Mouse (Mus musculus): ENCODE measurements around the gene Pacrg.
A peak's percentile ranks its signal among the peaks of the same experiment; 100 is the strongest.

Gene Pacrg

DNA sequence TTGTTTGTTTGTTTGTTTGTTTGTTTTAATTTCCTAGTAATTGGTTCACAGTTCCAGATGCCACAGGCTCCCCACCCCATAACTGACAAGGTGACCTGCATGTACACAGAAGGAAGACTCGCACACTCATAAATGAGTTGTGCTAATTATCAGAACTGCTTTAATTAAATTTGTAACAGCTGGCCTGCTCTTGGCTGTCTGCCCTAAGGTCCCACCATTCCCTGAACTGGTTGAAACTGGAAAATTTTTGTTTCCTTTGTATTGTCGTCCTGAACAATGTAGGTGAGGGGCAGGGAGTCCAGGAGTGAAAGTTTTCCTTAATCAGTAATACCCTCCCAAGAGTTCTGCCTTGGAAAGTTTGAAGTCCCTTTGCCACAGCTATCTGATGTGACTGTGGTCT lies 219.5 kb downstream of the Pacrg start:
- DNase-seq: peak in 1 of 2 experiments; percentile 35

DNA sequence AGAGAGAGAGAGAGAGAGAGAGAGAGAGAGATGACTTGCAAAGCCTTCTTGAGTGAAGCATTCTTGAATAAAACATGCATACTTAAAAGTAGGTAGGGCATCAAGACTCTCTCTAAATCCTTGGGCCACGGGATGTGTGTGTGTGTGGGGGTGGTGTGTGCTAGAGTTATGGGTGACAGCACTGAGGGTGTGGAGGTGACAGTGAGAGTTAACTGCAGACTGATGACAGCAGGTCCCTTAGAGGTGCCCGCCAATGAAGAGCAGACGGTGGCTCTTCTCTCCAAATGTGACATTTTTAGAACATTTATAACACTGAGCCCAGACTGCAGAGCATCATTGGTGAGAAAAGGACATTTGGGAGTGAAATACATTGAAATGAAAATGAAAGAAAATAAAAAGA lies 220.2 kb downstream of the Pacrg start:
- peak; percentile 38 to 54 for DNase-seq

DNA sequence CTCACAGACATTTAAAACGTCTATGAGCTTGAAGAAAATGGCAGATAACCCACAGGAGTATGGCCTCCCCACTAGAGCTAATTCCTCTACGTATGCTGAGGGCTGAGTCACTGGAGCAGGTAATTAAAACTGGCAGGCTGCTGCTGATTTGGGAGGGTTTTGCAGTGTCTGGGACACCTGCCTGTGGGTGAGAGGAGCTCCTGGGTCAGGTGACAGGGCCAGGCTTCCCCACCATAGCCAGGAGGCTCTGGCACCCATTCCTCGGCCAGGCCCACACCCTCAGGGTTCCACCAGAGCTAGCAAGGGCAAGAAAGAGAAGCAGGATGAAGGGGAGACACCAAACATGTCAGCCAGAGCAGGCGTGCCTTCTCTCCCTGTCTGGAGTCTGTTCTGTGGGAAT lies 222.5 kb downstream of the Pacrg start:
- peak; percentile 81 to 84 for DNase-seq

DNA sequence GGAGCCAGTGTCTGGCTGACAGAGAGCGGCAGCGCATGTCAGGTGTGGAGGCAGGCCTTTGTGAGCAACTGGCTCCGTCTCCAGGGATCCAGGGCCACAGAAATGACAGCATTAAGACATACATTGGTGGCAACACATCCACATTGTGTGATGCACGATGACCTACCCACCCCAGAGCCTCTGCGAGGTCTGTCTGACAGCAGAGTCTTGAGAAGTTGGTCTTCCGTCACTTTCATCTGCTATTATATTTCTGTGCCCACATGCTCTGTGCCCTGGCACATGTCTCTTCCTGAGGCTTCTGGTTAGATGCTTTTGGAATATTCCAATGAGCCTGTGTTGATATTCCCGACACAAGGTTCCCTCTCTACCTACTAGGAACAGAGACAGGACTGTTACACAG lies 224.5 kb downstream of the Pacrg start:
- DNase-seq: no peak

DNA sequence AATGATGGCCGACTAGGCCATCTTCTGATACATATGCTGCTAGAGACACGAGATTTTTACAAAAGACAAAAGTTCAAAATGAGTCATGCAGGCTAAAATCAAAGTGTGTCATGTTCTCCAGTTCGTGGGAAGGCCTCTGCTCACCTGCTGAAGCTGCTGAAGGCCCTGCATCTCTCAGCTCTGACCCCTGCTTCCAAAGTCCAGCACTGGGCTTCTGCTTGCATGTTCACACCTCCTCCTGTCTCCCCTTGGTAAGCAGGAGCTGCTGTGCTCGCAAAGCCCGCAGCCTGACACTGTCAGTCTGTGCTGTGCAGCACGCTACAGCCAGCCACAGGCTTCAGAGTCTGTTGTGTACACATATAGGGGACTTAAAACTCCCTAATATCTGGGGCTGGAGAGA lies 225.4 kb downstream of the Pacrg start:
- no peak for DNase-seq

DNA sequence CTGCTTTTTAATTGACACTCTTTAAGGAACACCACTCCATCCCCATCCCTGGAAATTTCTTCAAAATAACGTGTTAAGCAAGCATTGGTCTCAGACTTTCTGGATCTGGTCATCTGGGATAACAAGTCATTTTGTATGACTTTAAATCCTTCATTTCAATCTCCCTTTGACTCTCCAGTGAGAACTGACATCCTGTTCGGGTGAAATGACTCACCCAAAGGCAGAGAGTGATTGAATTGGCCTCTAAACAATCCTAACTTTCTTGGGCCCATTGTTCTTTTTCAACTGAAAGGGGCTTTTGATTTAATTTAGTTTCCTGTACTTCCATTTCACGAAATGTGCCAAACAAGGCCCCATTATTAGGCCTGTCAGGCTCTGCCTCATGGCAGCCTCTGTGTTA lies 228.5 kb downstream of the Pacrg start:
- no peak for DNase-seq

DNA sequence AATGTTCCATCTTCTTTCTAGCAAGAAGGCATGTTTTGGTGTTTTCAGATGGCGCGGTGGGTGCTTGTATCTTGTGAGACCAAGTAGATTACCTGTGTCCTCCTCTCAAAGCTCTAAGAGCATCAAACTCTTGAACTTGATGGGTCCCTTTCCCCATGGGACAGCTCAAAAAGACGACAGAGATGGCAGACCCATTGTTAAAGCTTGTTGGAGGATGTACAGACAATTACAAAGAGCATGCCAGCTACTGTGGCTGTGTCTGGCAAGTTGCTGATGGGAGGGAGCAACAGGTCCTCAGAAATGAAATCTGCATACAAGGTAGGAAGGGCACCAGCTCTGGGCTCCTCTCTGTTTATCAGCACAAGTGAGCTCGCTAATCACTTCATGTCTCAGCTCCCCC lies 232.0 kb downstream of the Pacrg start:
- DNase-seq: no peak

DNA sequence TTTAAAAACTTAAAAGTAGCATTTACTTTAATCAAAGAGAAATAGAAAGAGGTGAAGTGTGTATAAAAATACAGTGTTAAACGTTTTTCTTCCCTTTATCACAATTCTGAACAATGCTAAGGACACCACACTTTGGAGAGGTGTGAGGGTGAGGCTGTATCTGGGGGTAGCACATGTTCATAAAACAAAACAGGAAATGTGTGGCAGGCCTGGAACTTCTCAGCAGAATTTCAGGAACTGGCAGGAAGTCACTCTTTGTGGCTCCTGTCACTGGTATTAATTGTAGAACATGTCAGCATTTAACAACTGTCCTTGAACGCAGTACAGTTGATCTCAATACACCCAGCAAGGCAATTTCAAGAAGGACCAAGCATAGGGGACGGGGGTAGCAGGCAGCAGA lies 234.0 kb downstream of the Pacrg start:
- DNase-seq: no peak

DNA sequence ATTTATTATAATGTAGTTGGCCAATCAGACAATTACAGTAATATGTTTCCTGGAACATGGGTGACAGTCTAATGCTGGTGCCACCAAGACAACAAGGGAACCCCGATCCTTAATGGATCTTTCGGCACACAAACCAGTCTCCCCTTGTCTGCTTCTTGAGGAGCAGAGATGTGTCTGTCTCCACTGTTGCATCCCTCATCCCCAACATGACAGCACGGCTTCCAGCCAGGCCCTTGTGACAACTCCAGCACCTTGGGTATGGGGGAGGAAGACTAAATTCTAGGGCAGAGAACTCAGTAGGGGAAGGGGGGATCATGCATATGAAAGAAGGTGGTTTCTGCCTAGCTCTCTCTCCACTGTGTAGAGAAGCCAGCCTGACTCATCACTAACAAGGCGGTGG lies 242.4 kb downstream of the Pacrg start:
- no peak for DNase-seq

DNA sequence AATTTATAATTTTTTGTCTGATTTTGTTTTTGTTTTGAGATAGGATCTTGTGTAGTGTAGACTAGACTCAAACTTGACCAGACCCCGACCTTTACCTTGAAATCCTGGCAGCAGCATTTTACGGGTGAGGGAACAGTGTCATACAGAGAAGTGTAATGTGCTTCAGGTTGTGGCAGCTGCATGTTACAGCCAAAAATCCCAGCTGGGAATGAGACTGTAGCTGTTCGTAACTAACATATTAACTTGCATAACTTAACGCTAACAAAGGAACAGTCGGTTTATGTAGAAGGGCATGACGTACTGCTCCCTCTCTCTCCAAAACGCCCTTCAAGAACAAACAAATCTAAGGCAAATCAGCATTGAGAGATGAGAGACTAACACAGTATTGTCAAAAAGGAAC lies 250.5 kb downstream of the Pacrg start:
- DNase-seq: no peak

DNA sequence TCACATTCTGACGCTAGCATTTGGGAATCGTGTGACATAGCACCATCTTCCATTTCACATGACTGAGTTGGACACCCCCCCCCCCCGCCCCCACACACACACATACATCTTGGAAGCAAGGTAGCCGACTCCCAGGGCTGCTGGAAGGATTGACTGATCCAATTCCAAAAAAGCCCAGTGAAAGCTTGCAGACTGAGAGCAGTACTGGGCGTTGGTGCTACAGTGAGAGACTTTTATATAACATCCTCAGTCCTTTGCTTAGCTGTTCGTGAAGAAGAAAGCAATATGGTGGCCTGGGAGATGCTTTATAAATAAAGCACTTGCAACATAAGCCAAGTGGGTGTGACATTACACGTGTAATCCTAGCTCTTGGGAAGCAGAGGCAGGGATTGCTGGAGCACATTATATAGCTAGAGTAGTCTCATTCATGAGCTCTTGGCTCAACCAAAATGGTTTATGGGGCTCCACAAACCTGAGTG lies 251.2 kb downstream of the Pacrg start:
- DNase-seq: no peak

DNA sequence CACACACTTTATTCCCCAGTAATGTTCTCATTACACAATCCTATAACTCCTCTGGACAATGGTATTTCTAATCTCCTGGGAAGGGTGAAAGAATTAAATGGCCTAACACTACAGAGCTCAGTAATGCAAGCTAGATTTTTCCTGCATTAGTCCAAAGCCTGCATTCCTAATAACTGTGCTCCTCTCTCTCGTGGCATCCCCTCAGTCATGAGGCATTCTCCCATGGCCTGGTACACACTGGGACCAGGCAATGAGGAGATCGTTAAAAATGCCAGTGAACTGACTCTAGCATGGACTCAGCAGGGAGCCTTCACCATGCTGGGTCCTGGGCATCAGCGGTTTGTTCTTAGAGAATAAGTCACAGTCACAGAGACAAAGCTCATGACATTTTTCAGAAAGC lies 256.8 kb downstream of the Pacrg start:
- DNase-seq: peak in 1 of 2 experiments; percentile 7

DNA sequence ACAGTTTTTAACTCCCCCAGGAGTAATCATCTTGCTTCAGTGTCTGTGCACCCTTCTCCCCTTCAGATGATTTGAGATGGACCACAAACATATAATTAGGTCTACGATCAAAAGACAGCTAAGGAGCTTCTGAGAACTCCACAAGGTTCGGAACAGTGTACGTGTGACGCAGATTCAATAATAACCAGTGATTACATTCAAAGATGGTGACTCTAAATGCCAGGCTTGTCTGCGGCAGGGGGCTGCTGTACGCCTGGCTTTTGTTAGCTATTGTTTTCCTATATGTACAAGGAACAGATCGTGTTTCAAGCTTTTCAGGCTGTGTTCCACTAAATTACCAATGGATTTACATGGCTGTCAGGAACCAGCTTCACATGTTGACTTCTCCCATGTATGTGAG lies 264.8 kb downstream of the Pacrg start:
- DNase-seq: no peak

DNA sequence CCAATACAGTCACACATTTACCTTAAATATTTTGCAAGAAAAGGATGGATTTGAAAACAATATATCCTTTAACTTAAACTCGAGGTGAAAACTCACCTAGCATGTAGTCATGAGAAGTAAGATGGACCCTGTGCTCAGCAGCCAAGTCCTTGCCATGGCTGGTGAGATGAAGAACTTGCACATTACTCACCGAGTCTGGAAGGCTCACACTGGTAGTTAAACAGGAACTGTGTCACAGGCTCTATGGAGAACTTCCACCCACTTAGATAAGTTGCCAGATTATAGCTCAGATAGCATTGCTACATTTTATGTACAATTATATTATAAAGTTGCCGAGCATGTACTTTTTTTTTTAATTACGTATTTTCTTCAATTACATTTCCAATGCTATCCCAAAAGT lies 267.7 kb downstream of the Pacrg start:
- no peak for DNase-seq

DNA sequence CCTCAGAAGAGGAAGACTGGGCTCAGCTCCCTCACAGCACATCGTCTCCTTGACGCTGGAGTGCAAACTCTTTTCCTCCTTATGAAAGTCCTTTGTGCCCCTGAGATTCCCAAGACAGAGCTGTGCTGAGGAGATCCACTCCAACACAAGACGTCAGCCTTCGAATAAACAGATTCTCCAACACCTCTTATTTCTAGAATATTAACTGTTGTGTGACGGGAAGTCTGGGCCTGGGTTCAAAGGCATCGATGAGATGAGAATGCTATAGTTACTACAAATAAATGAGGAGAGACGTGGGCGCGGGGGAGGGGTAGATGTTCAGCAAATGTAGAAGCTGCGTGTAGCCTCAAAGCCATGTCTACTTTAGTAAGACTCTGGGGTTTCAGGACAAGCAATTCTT lies 270.8 kb downstream of the Pacrg start:
- no peak for DNase-seq

DNA sequence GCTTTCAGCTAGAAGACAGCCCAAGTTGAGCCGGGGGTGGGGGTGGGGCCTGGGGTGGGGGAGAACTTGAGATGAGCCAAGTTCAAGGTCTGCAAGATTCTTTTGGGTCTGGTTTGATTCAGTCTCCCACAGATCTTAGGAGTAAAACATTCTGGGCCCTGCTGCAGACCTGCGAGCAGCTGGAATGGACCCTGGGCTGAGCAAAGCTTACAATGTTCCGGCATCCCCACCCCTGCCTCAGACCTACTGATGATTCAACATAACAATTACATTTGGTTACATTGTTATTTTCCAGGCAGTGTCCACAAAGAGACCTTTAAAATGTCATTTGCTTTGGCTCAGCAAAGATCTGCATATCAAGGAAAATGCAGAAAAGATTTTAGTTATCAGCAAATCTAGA lies 272.7 kb downstream of the Pacrg start:
- DNase-seq: no peak

DNA sequence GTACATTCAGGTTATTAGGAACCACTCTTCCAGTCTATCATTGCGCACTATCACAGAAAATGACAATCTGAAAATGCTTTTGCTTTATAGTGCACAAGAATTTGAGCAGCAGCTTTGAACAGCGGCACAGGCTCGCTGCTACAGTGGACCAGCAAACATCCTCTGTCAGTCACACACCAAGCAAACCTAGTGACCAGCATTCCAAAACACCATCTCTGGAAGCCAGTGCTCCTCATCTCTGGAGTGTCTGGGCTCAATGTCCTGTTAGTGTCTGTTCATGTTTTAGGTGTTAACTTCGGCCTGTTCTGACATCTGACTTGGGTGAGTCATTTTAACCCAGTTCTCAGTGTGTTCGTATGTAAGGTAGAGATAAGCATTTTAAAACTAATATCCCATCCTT lies 275.9 kb downstream of the Pacrg start:
- no peak for DNase-seq

DNA sequence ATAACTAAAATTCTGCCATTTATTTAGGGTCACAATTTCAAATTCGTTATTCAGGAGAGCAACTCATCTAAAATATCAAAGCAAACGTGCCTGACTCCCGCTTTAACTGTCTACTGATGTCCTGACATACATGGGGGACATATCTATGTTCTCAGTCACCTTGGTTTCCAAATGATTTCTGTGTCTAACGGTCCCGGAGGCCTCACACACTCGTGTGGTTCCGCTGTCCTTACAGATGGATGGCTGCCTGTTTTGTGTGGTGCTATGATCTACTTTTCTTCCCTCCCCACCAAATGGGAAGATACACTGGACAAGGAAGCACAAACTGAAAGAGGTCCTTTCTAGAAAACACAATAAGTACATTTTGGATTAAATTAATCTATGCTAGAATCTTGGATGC lies 277.2 kb downstream of the Pacrg start:
- DNase-seq: no peak

DNA sequence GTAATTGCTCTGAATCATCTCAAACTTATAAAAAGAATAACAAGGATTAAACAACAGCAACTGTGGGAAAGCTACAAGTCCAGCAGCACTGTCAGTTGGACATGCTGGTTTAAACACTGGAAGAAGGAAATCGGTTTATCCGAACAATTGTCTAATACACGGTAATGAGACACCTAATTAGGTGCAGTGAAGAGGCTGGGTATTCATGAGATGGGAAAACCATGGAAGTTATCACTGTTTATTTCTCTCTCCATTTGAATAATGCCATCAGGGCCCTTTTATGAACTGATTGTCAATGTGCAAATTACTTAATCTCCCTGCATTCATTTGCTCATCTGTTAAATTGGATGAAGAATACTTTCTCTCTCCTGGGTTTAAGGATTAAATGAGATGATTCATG lies 280.1 kb downstream of the Pacrg start:
- DNase-seq: no peak

DNA sequence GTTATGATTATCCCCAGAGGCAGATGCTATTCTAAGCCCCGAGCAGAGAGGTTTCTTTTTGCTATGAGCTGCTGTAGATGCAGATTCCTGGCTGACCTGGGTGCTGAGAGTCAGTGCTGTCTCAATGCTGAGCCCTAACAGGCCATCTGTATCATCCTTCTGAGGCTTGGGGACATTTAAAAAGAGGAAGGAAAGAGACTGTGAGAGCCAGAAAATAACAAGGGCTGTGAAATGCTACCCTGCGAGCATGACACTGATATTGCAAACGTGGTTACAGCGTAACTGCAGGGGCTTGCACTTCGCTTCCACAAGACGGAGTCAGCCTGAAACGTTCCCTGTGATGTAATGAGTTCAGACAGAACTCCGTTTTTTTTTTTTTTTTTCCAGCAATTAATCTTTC lies 281.4 kb downstream of the Pacrg start:
- DNase-seq: no peak

DNA sequence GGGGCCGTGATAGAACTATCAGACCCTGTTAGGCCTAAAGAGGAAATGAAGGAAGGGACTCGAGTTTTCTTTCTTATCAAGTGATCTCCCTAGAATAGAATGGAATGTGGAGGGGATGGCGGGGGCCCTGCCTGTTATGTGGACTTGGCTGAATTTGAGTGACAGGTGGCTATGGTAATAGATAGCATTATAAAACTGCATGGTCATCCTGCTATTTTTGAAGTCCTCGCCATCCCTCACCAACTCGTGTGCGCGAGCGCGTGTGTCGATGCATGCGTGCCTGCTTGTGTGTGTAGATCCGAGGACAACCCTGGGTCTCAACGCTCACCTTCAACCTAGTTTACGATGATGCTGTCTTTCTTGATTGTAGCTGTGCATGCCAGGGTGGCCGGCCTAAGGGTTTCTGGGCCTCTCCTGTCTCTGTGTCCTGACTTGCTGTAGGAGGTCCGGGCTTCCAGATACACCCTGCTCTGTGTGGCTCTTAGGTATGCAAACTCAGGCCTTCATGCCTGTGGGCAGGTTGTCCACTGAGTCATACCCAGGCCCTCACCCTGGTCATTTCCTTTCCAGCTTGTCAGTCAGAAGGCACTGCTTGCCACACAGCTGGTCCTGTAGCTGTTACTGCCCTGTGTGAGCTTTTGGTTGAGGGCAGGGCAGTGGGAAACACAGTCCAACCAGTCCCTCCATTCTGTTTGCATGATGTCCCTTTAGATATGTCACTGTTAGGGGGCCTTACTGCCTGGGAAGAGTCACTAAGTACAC lies 287.6 kb downstream of the Pacrg start:
- no peak for DNase-seq

DNA sequence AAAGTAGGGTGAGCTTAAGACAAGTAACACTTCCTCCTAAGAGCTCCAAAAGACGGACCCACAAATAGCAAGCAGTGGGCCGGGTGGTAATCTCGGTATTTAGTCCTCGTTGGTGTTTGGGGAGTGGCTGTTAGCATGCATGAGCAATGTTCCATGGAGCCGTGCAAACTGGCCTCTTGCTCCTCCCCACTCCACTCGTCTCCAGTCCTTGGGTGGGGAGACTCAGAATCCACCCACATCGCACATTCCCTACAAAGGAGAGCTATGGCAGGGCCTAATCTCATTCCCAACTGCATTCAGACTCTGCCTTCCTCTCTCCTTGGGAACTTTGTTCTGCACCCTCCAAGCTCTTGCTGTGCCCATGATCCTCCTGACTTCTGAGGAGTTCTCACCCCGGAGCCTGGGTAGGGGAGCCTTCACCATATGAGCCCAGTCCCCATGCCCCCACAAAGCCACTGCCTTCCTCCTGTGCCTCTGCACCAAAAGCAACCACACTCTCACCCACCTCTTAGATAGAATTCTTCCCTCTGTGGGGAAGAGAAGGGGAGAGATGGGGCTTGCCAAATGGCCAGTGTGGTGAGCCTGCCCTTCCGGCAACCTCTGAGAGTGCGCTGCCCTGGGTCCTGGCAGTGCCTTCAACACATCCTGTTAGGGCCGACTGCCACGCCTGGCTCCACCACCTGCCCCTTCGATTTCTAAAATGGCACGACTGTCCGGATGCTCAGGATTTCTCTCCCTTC lies 289.2 kb downstream of the Pacrg start:
- DNase-seq: peak; percentile 20 to 26

DNA sequence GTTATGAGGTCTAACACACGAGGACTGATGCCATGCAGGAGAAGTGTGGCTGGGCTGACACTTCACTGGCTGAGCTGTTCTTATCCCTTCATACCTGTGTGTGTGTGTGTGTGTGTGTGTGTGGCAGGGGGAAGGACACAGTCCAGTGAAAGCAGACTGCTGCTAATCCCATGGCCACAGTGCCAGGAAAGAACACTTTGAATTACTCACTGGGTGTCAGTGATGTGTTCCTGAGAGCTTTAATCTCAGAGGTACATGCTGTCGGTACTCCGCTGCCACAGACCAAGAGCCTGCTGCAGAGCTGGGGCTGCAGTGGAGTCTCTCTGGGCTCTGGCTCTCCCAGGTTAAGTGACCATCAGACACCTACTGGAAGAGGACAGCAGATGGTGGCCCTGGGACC lies 290.3 kb downstream of the Pacrg start:
- no peak for DNase-seq

DNA sequence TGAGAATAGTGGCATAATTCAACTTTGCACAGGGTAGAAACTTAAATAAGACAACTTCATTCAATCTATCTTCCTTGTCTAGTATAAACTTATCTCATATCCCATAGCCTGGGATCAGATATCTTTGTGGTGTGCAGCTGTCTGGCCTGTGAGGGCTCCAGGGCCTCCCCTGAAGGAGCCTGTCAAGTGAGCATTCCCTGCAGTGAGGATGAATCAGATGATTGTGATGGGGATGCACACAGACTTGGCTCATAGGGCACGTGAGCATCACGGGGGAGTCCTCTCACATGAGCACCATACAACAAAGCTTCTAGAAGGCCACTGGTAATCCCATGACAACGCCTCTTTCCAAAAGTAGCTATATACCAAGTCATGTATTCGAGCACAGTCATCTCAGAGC lies 291.1 kb downstream of the Pacrg start:
- no peak for DNase-seq

DNA sequence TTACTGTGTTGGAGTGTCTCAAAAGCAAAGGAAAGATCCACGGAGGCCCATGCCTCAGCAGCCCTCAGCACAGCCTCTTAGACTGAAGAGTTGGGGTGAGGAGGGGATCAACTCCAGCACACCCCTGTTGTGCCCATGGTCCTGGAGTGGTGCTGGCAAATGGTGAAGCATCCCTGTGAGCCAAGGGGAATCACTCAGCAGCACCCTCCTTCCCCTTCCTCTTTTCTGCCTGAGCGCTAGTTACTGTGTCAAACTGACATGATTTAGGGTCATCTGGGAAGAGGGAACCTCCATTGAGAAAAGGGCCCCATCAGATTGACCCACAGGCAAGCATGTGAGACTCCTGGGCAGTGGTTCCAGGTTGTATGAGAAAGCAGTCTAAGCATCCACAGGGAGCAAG lies 299.3 kb downstream of the Pacrg start:
- DNase-seq: no peak
